Mouse (Mus musculus): ENCODE data around the gene Skor1. TPM values are rescaled to one million over a fixed set of nuclear protein-coding genes. Genes with fewer than 3 reads are reported as not detected.

Gene Skor1
- not detected for polyA plus RNA-seq (2017; shearing (Covaris generic))

GRCm38 (mm10) chr9:63148410-63149371, at the start of gene Skor1:
Gene Skor1 (minus strand): TSS chr9:63148961.

Other genes with a start within 250 kb of the Skor1 start
- gene Pias1, start 161.0 kb downstream of the Skor1 start, polyA plus RNA-seq (2017; shearing (Covaris generic)) = 149 TPM
- 15.7 TPM for gene Map2k5, start 228.9 kb upstream of the Skor1 start, polyA plus RNA-seq (2017; shearing (Covaris generic))